Mouse (Mus musculus) hindbrain, postnatal 0 days (tissue): ENCODE measurements around the gene Glcci1. TPM values are rescaled to one million over a fixed set of nuclear protein-coding genes. Genes with fewer than 3 reads are reported as not detected.
"Not testable (repeated sequence)": the region's sequence is repeated elsewhere in the genome, so short reads cannot be mapped to it uniquely, and the experiment has no call there.

ENCODE experiments used
- ATAC-seq: fragments of 200-750 bp; cut with Nextera tagmentation; 2 replicates; pipeline ENCODE4 v1.8.0; 2017; ENCODE audit warnings: mild to moderate bottlenecking, moderate TSS enrichment, moderate library complexity
- DNase-seq: peaks from one replicate; pipeline ENCODE4 v3.0.0-alpha.2; 2015; ENCODE audit warnings: low spot score
- H3K27ac ChIP-seq: fragments of 300-500 bp; sonication (generic); 2 replicates; pipeline ENCODE4 v1.5.1; 2014; ENCODE audit warnings: mild to moderate bottlenecking
- H3K27me3 ChIP-seq: fragments of 300-500 bp; sonication (generic); 2 replicates; pipeline ENCODE4 v1.6.1; 2014; ENCODE audit warnings: low read length, mixed read lengths; ENCODE audit not compliant: insufficient read depth
- H3K36me3 ChIP-seq: fragments of 300-500 bp; sonication (generic); 2 replicates; pipeline ENCODE4 v1.6.1; 2014; ENCODE audit warnings: low read length, mixed read lengths; ENCODE audit not compliant: insufficient read depth
- H3K4me1 ChIP-seq: fragments of 300-500 bp; sonication (generic); 2 replicates; pipeline ENCODE4 v1.6.1; 2014; ENCODE audit warnings: antibody characterized with exemption, low read length, mixed read lengths; ENCODE audit not compliant: insufficient read depth
- H3K4me2 ChIP-seq: fragments of 300-500 bp; sonication (generic); 2 replicates; pipeline ENCODE4 v1.6.1; 2014; ENCODE audit warnings: low read depth, mild to moderate bottlenecking, low read length, moderate library complexity, mixed read lengths
- H3K4me3 ChIP-seq: fragments of 300-500 bp; sonication (generic); 2 replicates; pipeline ENCODE4 v1.5.1; 2014; ENCODE audit warnings: low read length
- H3K9ac ChIP-seq: fragments of 300-500 bp; sonication (generic); replicated peaks from 2 replicates; pipeline ENCODE4 v1.6.1; 2014; ENCODE audit warnings: mild to moderate bottlenecking, low read length, moderate library complexity, mixed read lengths
- H3K9me3 ChIP-seq: fragments of 300-500 bp; sonication (generic); 2 replicates; pipeline ENCODE4 v1.6.1; 2016; ENCODE audit warnings: low read length, mixed read lengths
- CTCF ChIP-seq: IDR thresholded peaks from 2 replicates; pipeline ENCODE4 v1.5.1; 2016; ENCODE audit warnings: antibody characterized with exemption, control low read depth, low read depth
- WGBS: fragments of 180-500 bp; shearing (Covaris S2); extraction: QIAGEN DNeasy Blood & Tissue Kit; methylation state at CpG from one replicate; pipeline ENCODE4 v1.1.7; 2014; 5-methylcytosine and 5-hydroxymethylcytosine counted together
- polyA plus RNA-seq: library from polyadenylated mRNA; unstranded; fragments of >200 nt; fragmentation: Nextera tagmentation; extraction: Ambion mirVana; gene quantifications from 2 replicates; pipeline ENCODE4 v1.2.1, GENCODE M21; 2015
- total RNA-seq: library from RNA; depleted of rRNA; stranded (reverse); fragments of >200 nt; gene quantifications from 2 replicates; pipeline ENCODE4 v1.2.3, GENCODE M21; 2014

Gene Glcci1
- total and polyA plus RNA-seq, 2 experiments from 2014 or later = 5.8 to 23.1 TPM

DNA sequence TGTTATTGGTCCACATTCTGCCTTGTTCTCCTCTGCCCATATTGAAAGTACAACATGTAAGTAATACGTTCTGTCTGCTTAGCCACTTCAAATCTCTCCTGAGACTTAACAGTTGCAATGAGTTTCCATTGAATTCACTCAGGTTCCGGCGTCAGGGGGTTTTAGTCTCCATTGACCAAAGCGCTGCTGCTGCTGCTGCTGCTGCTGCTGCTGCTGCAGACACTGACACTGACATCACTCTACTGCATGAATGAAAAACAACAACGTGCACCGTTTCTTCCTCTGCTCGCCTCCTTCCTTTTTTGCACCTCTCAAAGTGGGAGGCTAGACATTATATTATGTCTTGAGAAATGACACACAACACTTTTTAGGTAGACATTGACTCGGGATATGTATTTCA lies 3.0 kb downstream of the Glcci1 start:
- Histone ChIP-seq H3K4me2 (peak overlapping the region; percentile 68), H3K9me3 (no peaks in the 10 kb centered on the region), H3K36me3 (no peaks in the 10 kb centered on the region), H3K4me1 (peaks cover 5% of the 10 kb centered on the region; the same call in 1 of the 2 replicates), H3K9ac (peak overlapping the region; percentile 90; the same call in 1 of the 2 replicates), H3K27ac (no peak overlapping the region), H3K4me3 (peak overlapping the region; percentile 95), H3K27me3 (no peaks in the 10 kb centered on the region)
- TF ChIP-seq CTCF = no peak
- ATAC-seq (no peak), DNase-seq (peak; percentile 50)
- WGBS = 14% methylated on average over 8 of the region's 8 CpGs

DNA sequence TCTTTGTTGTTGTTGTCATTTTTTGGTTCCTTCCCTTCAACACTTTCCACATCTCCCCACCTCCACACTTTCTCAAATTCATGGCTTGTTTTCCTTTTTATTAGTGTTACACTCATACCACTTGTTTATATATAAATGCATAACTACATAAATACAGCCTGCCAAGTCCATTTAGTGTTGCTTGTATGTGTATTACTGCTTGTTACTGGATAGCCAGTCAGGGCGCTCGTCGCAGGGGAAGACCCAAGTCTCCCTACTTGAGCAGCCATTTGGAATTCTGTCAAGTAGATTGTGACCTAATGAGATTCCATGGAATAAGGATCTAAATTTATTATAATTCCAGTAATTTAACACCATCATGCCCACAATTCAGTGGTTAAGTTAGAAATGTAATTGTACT lies 10.3 kb downstream of the Glcci1 start:
- no peak overlapping the region for H3K9ac ChIP-seq

DNA sequence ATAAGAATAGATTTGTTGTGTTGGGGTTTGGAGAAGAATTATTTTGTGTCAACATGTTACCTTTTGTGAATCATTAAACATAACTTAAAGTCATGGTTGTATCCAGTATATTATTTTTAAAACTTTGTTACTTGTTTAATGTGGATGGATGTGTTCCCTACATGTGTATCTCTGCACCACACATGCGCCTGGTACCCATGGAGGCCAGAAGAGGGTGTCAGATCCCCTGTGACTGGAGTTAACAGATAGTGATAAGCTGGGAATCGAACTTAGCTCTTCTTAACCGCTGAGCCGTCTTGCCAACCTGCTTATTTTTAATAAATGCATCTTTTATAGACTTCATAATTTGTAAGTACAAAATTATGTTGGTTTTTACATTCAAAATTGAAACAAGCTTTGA lies 11.8 kb downstream of the Glcci1 start:
- Histone ChIP-seq H3K36me3 (no peaks in the 10 kb centered on the region), H3K4me3 (no peak overlapping the region), H3K27me3 (no peaks in the 10 kb centered on the region), H3K9ac (no peak overlapping the region), H3K4me2 (no peak overlapping the region), H3K4me1 (no peaks in the 10 kb centered on the region), H3K27ac (no peak overlapping the region), H3K9me3 (no peaks in the 10 kb centered on the region)
- DNase-seq (no peak), ATAC-seq (no peak)
- no peak for TF ChIP-seq CTCF
- 95% methylated on average over 4 of the region's 4 CpGs for WGBS

More for the DNA sequence above, 10.3 kb downstream of the Glcci1 start:
- Histone ChIP-seq H3K4me1 (no peaks in the 10 kb centered on the region), H3K27me3 (no peaks in the 10 kb centered on the region), H3K27ac (no peak overlapping the region), H3K4me3 (no peak overlapping the region), H3K9me3 (no peaks in the 10 kb centered on the region), H3K4me2 (no peak overlapping the region), H3K36me3 (no peaks in the 10 kb centered on the region)
- TF ChIP-seq CTCF = no peak
- DNase-seq (no peak), ATAC-seq (no peak)
- WGBS = 75% methylated on average over 3 of the region's 3 CpGs

DNA sequence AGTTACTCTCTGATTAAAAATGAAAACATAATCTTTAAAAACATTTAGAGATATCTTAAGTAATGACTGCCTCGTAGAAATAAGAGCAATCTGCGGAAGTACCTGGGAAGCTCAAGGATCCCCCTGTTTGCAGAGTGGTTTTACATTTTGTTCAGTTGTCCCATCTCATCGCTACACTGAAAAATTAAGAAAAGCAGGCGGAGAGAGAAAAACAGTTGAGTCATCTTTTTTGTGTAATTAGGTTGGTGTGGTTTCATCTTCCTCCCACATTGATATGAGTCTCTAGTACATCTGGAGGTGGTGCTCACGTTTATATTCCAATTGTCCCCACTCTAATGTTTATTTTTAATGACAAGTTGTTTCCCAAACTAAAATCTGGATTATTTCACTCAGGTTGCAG lies 15.3 kb downstream of the Glcci1 start:
- ATAC-seq = no peak
- Histone ChIP-seq H3K4me1 (no peaks in the 10 kb centered on the region), H3K27me3 (no peaks in the 10 kb centered on the region), H3K9ac (no peak overlapping the region), H3K9me3 (no peaks in the 10 kb centered on the region), H3K27ac (no peak overlapping the region), H3K36me3 (no peaks in the 10 kb centered on the region), H3K4me3 (no peak overlapping the region), H3K4me2 (no peak overlapping the region)
- WGBS = 92% methylated on average over 5 of the region's 5 CpGs
- no peak for TF ChIP-seq CTCF
- DNase-seq = no peak

DNA sequence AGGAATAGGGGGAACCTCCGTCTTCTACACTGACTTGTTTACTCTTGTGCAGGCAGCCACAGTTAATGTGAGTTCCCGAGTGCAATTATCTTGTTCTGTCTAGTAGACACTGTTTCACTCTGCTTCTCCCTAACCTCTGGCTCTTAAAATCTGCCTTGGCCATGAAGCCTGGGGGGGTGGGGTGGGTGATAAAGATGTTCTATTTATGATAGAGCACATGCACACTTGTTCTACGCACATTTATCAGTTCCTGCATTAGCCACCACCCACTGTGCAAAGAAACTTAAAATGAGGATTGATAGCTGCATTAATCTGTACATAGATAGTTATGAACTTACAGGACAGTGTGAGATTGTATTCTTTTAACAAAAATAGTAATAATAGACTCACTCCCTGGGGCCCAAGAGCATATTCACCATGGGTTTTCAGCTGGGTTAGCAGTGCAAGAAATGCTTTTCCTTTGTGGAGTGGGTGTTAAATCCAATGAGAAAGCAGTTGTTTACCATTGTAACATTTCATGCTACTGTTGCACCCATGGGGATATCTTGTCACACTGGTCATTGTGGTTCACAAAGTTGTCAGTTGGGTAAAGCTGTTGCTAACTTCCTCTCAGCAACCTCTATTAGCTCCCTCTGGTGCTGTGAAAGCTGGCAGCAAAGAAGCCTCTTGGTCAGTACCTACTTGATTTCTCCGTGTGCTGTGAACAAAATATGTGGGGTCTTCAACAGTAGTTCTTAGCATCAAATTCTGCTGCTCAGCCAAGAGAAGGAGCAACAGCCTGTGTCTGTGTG lies 21.9 kb downstream of the Glcci1 start:
- no peak for DNase-seq
- Histone ChIP-seq H3K36me3 (no peaks in the 10 kb centered on the region), H3K4me2 (no peak overlapping the region), H3K4me1 (no peaks in the 10 kb centered on the region), H3K9me3 (no peaks in the 10 kb centered on the region), H3K27me3 (no peaks in the 10 kb centered on the region), H3K27ac (no peak overlapping the region), H3K4me3 (no peak overlapping the region), H3K9ac (no peak overlapping the region)
- WGBS = 86% methylated on average over 4 of the region's 4 CpGs
- ATAC-seq = no peak
- TF ChIP-seq CTCF = no peak

DNA sequence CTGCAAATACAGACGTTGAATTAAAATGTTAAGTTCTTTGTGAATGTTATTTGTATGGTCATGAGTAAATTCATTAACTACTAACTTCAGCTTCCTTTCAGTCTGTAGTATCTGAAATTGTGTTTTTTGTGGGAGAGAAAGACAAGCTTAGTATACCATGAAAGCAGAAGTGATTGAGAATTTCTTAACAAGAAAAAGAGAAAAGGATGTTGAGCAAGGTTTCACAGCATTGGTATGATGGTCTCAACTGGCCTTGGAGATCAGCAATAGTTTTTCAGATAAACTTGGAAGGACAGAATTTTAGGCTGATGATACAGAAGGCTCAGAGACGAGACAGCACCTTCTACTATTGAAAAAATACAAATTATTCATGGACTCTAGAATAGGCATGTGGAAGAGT lies 27.5 kb downstream of the Glcci1 start:
- Histone ChIP-seq H3K4me1 (no peaks in the 10 kb centered on the region), H3K4me3 (no peak overlapping the region), H3K27ac (no peak overlapping the region), H3K27me3 (no peaks in the 10 kb centered on the region), H3K36me3 (no peaks in the 10 kb centered on the region), H3K9me3 (no peaks in the 10 kb centered on the region), H3K9ac (no peak overlapping the region), H3K4me2 (no peak overlapping the region)
- no peak for ATAC-seq
- 78% methylated on average over 2 of the region's 2 CpGs for WGBS
- TF ChIP-seq CTCF = no peak
- DNase-seq = no peak

DNA sequence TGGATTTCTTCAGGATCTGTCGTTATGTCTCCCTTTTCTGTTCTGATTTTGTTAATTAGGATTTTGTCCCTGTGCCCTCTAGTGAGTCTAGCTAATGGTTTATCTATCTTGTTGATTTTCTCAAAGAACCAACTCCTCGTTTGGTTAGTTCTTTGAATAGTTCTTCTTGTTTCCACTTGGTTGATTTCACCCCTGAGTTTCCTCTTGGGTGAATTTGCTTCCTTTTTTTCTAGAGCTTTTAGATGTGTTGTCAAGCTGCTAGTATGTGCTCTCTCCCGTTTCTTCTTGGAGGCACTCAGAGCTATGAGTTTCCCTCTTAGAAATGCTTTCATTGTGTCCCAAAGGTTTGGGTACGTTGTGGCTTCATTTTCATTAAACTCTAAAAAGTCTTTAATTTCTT lies 32.1 kb downstream of the Glcci1 start:
- 83% methylated on average over 2 of the region's 4 CpGs for WGBS
- H3K4me1 ChIP-seq, H3K9me3 ChIP-seq, H3K4me3 ChIP-seq, ATAC-seq, H3K36me3 ChIP-seq, H3K27me3 ChIP-seq, H3K27ac ChIP-seq, H3K4me2 ChIP-seq, DNase-seq, H3K9ac ChIP-seq: not testable (repeated sequence)
